Mouse (Mus musculus): ENCODE data around the gene Csf2rb. TPM values are rescaled to one million over a fixed set of nuclear protein-coding genes. Genes with fewer than 3 reads are reported as not detected.
"Not testable (repeated sequence)": the region's sequence is repeated elsewhere in the genome, so short reads cannot be mapped to it uniquely, and the experiment has no call there.

Gene Csf2rb
- polyA plus RNA-seq, 1 experiment from 2014 or later = 2.6 TPM

- not testable (repeated sequence) for H3K27ac ChIP-seq (ENCODE audit: low read depth); H3K9me3 ChIP-seq (ENCODE audit: low read depth, low read length); H3K9ac ChIP-seq; H3K4me2 ChIP-seq; H3K4me1 ChIP-seq (ENCODE audit: insufficient read depth); H3K4me3 ChIP-seq (ENCODE audit: low read depth, low read length); H3K36me3 ChIP-seq (ENCODE audit: insufficient read depth); H3K27me3 ChIP-seq (ENCODE audit: insufficient read depth, low read length)
- peak; percentile 25; the same call in 1 of the 2 replicates for ATAC-seq (ENCODE audit: insufficient read depth)
- peak; percentile 46 for DNase-seq
- 57% methylated on average over 2 of the region's 2 CpGs for WGBS
Observed at GRCm38 (mm10) chr15:78318338-78319171, 7.0 kb upstream of the Csf2rb start.

GRCm38 (mm10) chr15:78320825-78321496 lies 4.6 kb upstream of the Csf2rb start:
- DNase-seq (peak; percentile 88), ATAC-seq (ENCODE audit: insufficient read depth) (peak; percentile 90)
- H3K27ac ChIP-seq (ENCODE audit: low read depth) = peak overlapping the region; percentile 12; the same call in 1 of the 2 replicates
- H3K27me3 ChIP-seq (ENCODE audit: insufficient read depth, low read length) = no peaks in the 10 kb centered on the region
- no peak overlapping the region for H3K9ac ChIP-seq
- no peak overlapping the region for H3K4me2 ChIP-seq
- no peaks in the 10 kb centered on the region for H3K36me3 ChIP-seq (ENCODE audit: insufficient read depth)
- H3K9me3 ChIP-seq (ENCODE audit: low read depth, low read length) = no peaks in the 10 kb centered on the region
- peak; percentile 95 for TF ChIP-seq CTCF (IDR thresholded peaks at IDR 0.05; ENCODE audit: low read depth)
- WGBS = 8% methylated on average over 5 of the region's 5 CpGs
- no peaks in the 10 kb centered on the region for H3K4me1 ChIP-seq (ENCODE audit: insufficient read depth)
- H3K4me3 ChIP-seq (ENCODE audit: low read depth, low read length) = no peak overlapping the region

GRCm38 (mm10) chr15:78323366-78323765 lies 2.2 kb upstream of the Csf2rb start:
- WGBS = 79% methylated on average over 1 of the region's 1 CpGs
- no peaks in the 10 kb centered on the region for H3K36me3 ChIP-seq (ENCODE audit: insufficient read depth)
- H3K27ac ChIP-seq (ENCODE audit: low read depth) = no peak overlapping the region
- H3K4me2 ChIP-seq = no peak overlapping the region
- H3K4me1 ChIP-seq (ENCODE audit: insufficient read depth) = no peaks in the 10 kb centered on the region
- TF ChIP-seq CTCF (IDR thresholded peaks at IDR 0.05; ENCODE audit: low read depth) = no peak
- ATAC-seq (ENCODE audit: insufficient read depth) = no peak
- no peak overlapping the region for H3K4me3 ChIP-seq (ENCODE audit: low read depth, low read length)
- H3K27me3 ChIP-seq (ENCODE audit: insufficient read depth, low read length) = no peaks in the 10 kb centered on the region
- no peak overlapping the region for H3K9ac ChIP-seq
- DNase-seq = no peak
- H3K9me3 ChIP-seq (ENCODE audit: low read depth, low read length) = no peaks in the 10 kb centered on the region

- no peak for DNase-seq
Observed at GRCm38 (mm10) chr15:78324294-78324693, 1.3 kb upstream of the Csf2rb start.

DNA sequence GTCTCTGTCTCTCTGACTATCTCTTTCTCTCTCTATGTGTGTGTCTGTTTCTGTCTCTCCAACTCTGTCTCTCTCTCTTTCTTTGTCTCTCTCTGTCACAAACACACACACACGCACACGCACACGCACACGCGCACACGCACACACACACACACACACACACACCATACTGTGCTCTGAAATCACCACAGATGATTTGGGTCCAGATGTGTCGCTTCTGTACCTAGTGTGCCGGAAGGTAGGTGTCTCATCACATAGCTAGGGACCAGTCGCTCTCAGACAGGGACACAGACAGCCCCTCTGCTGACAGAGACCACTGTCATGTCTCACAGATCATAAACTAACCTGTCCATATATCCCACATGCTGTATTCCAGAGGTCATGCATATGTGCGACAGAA lies 1.2 kb downstream of the Csf2rb start:
- no peak for ATAC-seq (ENCODE audit: insufficient read depth)

More at GRCm38 (mm10) chr15:78324294-78324693, 1.3 kb upstream of the Csf2rb start:
- TF ChIP-seq CTCF (IDR thresholded peaks at IDR 0.05; ENCODE audit: low read depth) = no peak
- Histone ChIP-seq H3K36me3 (ENCODE audit: insufficient read depth) (no peaks in the 10 kb centered on the region), H3K4me1 (ENCODE audit: insufficient read depth) (no peaks in the 10 kb centered on the region), H3K9ac (no peak overlapping the region), H3K4me2 (no peak overlapping the region), H3K27me3 (ENCODE audit: insufficient read depth, low read length) (no peaks in the 10 kb centered on the region), H3K9me3 (ENCODE audit: low read depth, low read length) (no peaks in the 10 kb centered on the region), H3K27ac (ENCODE audit: low read depth) (no peak overlapping the region), H3K4me3 (ENCODE audit: low read depth, low read length) (no peak overlapping the region)
- ATAC-seq (ENCODE audit: insufficient read depth) = no peak
- WGBS = 87% methylated on average over 2 of the region's 2 CpGs

DNA sequence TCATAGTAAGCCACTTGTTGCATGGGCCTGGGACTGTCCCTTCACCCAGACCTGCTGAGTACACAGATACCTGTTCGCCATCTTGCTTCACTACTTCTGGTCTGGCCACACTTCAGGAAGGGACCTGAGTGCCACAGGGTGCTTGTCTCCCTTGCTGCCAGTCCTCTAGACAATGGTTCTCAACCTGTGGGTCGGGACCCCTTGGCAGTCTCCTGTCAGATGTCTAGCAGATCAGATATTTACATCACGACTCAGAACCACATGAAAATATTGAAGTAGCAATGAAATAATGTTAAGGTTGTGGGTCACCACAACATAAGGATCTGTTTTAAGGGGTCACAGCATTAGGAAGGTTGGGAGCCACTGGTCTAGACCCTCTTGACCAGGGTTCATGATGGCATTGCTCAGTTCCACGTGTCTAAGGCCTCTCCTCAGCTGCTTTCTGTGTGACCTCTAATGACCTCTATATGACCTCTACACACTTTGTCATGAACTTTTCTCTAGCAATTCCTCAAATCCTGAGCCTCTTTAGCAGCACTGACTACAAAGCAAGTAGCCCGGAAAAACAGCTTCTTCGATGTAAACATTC lies 2.3 kb downstream of the Csf2rb start:
- WGBS = 63% methylated on average over 6 of the region's 6 CpGs

More for the DNA sequence above, 1.2 kb downstream of the Csf2rb start:
- no peak overlapping the region for H3K9ac ChIP-seq
- no peak overlapping the region for H3K27ac ChIP-seq (ENCODE audit: low read depth)
- H3K4me2 ChIP-seq = no peak overlapping the region
- no peaks in the 10 kb centered on the region for H3K27me3 ChIP-seq (ENCODE audit: insufficient read depth, low read length)
- 81% methylated on average over 10 of the region's 10 CpGs for WGBS
- no peak overlapping the region for H3K4me3 ChIP-seq (ENCODE audit: low read depth, low read length)
- no peak for TF ChIP-seq CTCF (IDR thresholded peaks at IDR 0.05; ENCODE audit: low read depth)
- no peaks in the 10 kb centered on the region for H3K36me3 ChIP-seq (ENCODE audit: insufficient read depth)
- no peaks in the 10 kb centered on the region for H3K9me3 ChIP-seq (ENCODE audit: low read depth, low read length)
- DNase-seq = no peak
- no peaks in the 10 kb centered on the region for H3K4me1 ChIP-seq (ENCODE audit: insufficient read depth)

DNA sequence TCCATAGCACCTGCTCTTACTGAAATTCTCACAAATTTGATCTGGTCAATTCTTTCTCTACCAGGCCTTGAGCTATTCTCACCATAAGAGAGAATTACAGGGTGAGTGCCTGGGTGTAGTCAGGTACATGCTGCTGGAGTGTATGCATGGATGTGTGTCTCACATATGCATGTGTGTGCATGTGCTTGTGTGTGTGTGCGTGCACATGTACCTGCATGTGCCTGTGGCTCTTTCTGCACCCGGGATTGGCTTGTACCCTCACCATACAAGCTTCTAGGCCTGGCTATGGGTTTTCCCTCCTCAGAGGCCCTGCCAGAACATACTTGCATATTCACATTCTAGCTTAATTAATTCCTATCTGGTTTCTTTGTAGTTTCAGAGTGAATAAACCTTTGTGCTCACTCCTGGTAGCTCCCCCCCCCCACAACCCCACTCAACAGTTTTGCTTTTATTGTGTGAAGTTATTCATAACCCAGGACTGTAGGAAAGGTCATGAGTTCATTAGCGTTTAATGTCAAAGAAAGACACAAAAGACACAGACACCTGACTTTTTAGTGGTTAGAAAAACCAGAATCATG lies 3.1 kb downstream of the Csf2rb start:
- Histone ChIP-seq H3K4me1 (ENCODE audit: insufficient read depth) (no peaks in the 10 kb centered on the region), H3K4me3 (ENCODE audit: low read depth, low read length) (no peak overlapping the region), H3K9me3 (ENCODE audit: low read depth, low read length) (no peaks in the 10 kb centered on the region), H3K27ac (ENCODE audit: low read depth) (no peak overlapping the region), H3K9ac (no peak overlapping the region), H3K27me3 (ENCODE audit: insufficient read depth, low read length) (no peaks in the 10 kb centered on the region), H3K4me2 (no peak overlapping the region), H3K36me3 (ENCODE audit: insufficient read depth) (no peaks in the 10 kb centered on the region)
- TF ChIP-seq CTCF (IDR thresholded peaks at IDR 0.05; ENCODE audit: low read depth) = no peak
- 82% methylated on average over 3 of the region's 3 CpGs for WGBS
- DNase-seq (no peak), ATAC-seq (ENCODE audit: insufficient read depth) (no peak)

More for the DNA sequence above, 2.3 kb downstream of the Csf2rb start:
- not testable (repeated sequence) for H3K4me1 ChIP-seq (ENCODE audit: insufficient read depth); H3K27me3 ChIP-seq (ENCODE audit: insufficient read depth, low read length); H3K9ac ChIP-seq; H3K9me3 ChIP-seq (ENCODE audit: low read depth, low read length); H3K4me2 ChIP-seq; DNase-seq; H3K27ac ChIP-seq (ENCODE audit: low read depth); H3K4me3 ChIP-seq (ENCODE audit: low read depth, low read length); ATAC-seq (ENCODE audit: insufficient read depth); H3K36me3 ChIP-seq (ENCODE audit: insufficient read depth)

DNA sequence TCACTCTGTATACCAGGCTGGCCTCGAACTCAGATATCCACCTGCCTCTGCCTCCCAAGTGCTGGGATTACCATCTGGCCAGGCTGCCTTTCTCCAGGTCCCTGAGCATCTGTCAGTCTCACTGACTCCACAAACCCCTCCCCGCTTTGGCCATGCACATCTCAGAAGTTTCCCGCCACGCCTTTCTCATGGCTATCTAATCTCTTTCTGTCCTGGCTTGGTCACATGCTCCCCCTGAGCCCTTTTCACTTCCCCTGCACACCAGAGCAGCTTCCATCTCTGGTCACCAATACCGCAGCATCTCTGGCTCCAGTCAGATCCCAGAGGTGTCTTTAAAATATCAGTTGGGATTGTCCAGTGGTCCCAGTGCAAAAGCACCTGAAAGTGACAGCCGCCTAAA lies 4.4 kb downstream of the Csf2rb start:
- H3K9ac ChIP-seq; DNase-seq; H3K27me3 ChIP-seq (ENCODE audit: insufficient read depth, low read length); H3K36me3 ChIP-seq (ENCODE audit: insufficient read depth); H3K4me2 ChIP-seq; H3K9me3 ChIP-seq (ENCODE audit: low read depth, low read length); H3K4me3 ChIP-seq (ENCODE audit: low read depth, low read length); ATAC-seq (ENCODE audit: insufficient read depth); H3K4me1 ChIP-seq (ENCODE audit: insufficient read depth); H3K27ac ChIP-seq (ENCODE audit: low read depth): not testable (repeated sequence)
- 76% methylated on average over 6 of the region's 6 CpGs for WGBS

Data from lung, embryonic 14.5 days (tissue).